ENCODE assay signal across 13 mouse cellular contexts in the genomic region with DNA sequence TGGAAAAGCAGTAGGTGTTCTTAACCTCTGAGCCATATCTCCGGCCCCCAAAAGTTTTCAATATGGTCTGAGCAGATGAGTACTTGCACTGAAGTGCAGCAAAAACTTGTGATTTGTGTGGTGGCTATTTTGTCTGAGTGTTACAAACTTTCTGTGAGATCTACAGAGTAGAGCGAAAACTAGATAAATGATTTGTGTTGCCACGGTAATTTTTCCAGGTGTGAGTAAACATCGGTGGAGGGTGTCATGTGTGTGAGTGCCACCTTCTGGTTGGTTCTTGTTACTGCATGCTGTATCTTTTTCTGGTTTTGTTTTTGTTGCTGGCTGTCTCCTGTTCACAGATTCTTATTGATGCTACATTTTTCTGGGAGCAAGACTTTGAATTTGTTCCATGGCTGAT. TPM values are rescaled to one million over a fixed set of nuclear protein-coding genes. Genes with fewer than 3 reads are reported as not detected.
DNase-seq lines count a peak whose midpoint lies in the region; ATAC-seq and TF ChIP-seq lines count a peak whose summit lies in the region.
"Had no signal": no experiment of that assay in that cellular context is flagged by ENCODE, and none has a peak within 500 bp of the region (broad histone marks: within the 10 kb centered on the region; RNA-seq: fewer than 3 reads in every experiment).

No protein-coding gene starts in this region.

- DNase-seq in forebrain, postnatal 0 days: no peak
- no peak for DNase-seq in liver, postnatal 0 days
- DNase-seq in liver (no peak), adipocyte (ENCODE audit: low spot score) (peak; percentile 35)
- DNase-seq in left cerebral cortex, postnatal 36 days (ENCODE audit: low spot score in 2 of 2): no peak
- no peak for DNase-seq in urinary bladder, postnatal 25 days (ENCODE audit: low spot score)

- intact Hi-C loops in left cerebral cortex, postnatal 36 days (cut with DNase I): no loop called here

- H3K9me3 ChIP-seq in forebrain, postnatal 0 days (ENCODE audit: low read length): no peaks in the 10 kb centered on the region
- no peaks in the 10 kb centered on the region for H3K9me3 ChIP-seq in forebrain, embryonic 16.5 days (ENCODE audit: control insufficient read depth, low read length)
- no peaks in the 10 kb centered on the region for H3K9me3 ChIP-seq in liver, postnatal 0 days (ENCODE audit: low read length)
- H3K9me3 ChIP-seq: midbrain, embryonic 15.5 days had no signal

- H3K4me1 ChIP-seq in forebrain, postnatal 0 days (ENCODE audit: insufficient read depth): no peaks in the 10 kb centered on the region
- H3K4me1 ChIP-seq in forebrain, embryonic 16.5 days (replicated peaks; ENCODE audit: control insufficient read depth, insufficient read depth, low read length): no peaks in the 10 kb centered on the region
- H3K4me1 ChIP-seq in liver, postnatal 0 days (ENCODE audit: insufficient read depth): no peaks in the 10 kb centered on the region
- H3K4me1 ChIP-seq: midbrain, embryonic 15.5 days had no signal

- no peak overlapping the region for H3K4me3 ChIP-seq in forebrain, postnatal 0 days (ENCODE audit: low read depth, low read length)
- no peak overlapping the region for H3K4me3 ChIP-seq in forebrain, embryonic 16.5 days (replicated peaks; ENCODE audit: low read length)
- H3K4me3 ChIP-seq in liver, postnatal 0 days (ENCODE audit: low read depth, low read length): no peak overlapping the region
- H3K4me3 ChIP-seq: midbrain, embryonic 15.5 days had no signal

- H3K36me3 ChIP-seq in forebrain, postnatal 0 days (ENCODE audit: insufficient read depth): no peaks in the 10 kb centered on the region
- H3K36me3 ChIP-seq in forebrain, embryonic 16.5 days (ENCODE audit: control insufficient read depth, insufficient read depth): no peaks in the 10 kb centered on the region
- H3K36me3 ChIP-seq in liver, postnatal 0 days (replicated peaks; ENCODE audit: insufficient read depth, low read length): no peaks in the 10 kb centered on the region
- H3K36me3 ChIP-seq: midbrain, embryonic 15.5 days had no signal

- WGBS in forebrain, postnatal 0 days: 54% methylated on average over 4 of the region's 4 CpGs
- 42% methylated on average over 4 of the region's 4 CpGs for WGBS in forebrain, embryonic 16.5 days
- WGBS in liver, postnatal 0 days (ENCODE audit: insufficient replicate concordance): 29% methylated on average over 4 of the region's 4 CpGs

- no peak for ATAC-seq in forebrain, postnatal 0 days
- ATAC-seq in forebrain, embryonic 16.5 days: no peak
- ATAC-seq in liver, postnatal 0 days: no peak
- ATAC-seq in megakaryocyte-erythroid progenitor cell, adult 5-6 weeks (replicated peaks; ENCODE audit: low FRiP score, low TSS enrichment, poor library complexity, severe bottlenecking): 0 out of 2 replicates have a peak, but pooled peaks have one; percentile 63
- ATAC-seq: midbrain, embryonic 15.5 days had no signal

- TF ChIP-seq EP300 in liver, postnatal 0 days (IDR thresholded peaks at IDR 0.05; ENCODE audit: low read depth): no peak

- H3K27me3 ChIP-seq in forebrain, postnatal 0 days (ENCODE audit: insufficient read depth, low read length): no peaks in the 10 kb centered on the region
- H3K27me3 ChIP-seq in forebrain, embryonic 16.5 days (replicated peaks; ENCODE audit: control insufficient read depth, insufficient read depth, low read length): no peaks in the 10 kb centered on the region
- H3K27me3 ChIP-seq in liver, postnatal 0 days (ENCODE audit: insufficient read depth, low read length): no peaks in the 10 kb centered on the region
- H3K27me3 ChIP-seq: midbrain, embryonic 15.5 days had no signal

- no peak overlapping the region for H3K9ac ChIP-seq in forebrain, postnatal 0 days
- H3K9ac ChIP-seq in forebrain, embryonic 16.5 days (replicated peaks; ENCODE audit: low read depth, low read length): no peak overlapping the region
- no peak overlapping the region for H3K9ac ChIP-seq in liver, postnatal 0 days (replicated peaks)
- H3K9ac ChIP-seq: midbrain, embryonic 15.5 days had no signal

- peak; percentile 22 for TF ChIP-seq CTCF in forebrain, postnatal 0 days (IDR thresholded peaks at IDR 0.05; ENCODE audit: low read depth)
- peak; percentile 77 for TF ChIP-seq CTCF in liver, postnatal 0 days (IDR thresholded peaks at IDR 0.05; ENCODE audit: low read depth)

- H3K4me2 ChIP-seq in forebrain, postnatal 0 days (ENCODE audit: low read depth): no peak overlapping the region
- H3K4me2 ChIP-seq in forebrain, embryonic 16.5 days (ENCODE audit: low read length): no peak overlapping the region
- H3K4me2 ChIP-seq in liver, postnatal 0 days (ENCODE audit: low read depth, low read length): no peak overlapping the region
- H3K4me2 ChIP-seq: midbrain, embryonic 15.5 days had no signal

- no peak overlapping the region for H3K27ac ChIP-seq in forebrain, postnatal 0 days (ENCODE audit: low read depth, low read length)
- no peak overlapping the region for H3K27ac ChIP-seq in forebrain, embryonic 16.5 days (ENCODE audit: low read length)
- H3K27ac ChIP-seq in liver, postnatal 0 days (ENCODE audit: low read depth): no peak overlapping the region
- H3K27ac ChIP-seq: midbrain, embryonic 15.5 days had no signal

RNA-seq across cellular contexts. Expression of a gene that starts 15.4 kb away (rescaled TPM):
- total RNA-seq in forebrain, postnatal 0 days (2014; rRNA removed): not detected in 2 replicates
- polyA plus RNA-seq in forebrain, postnatal 0 days (2015; fragmentation: Nextera tagmentation; extraction: Ambion mirVana): not detected in 2 replicates
- polyA plus RNA-seq in forebrain, embryonic 16.5 days (2015; fragmentation: Nextera tagmentation; extraction: Ambion mirVana): not detected in 2 replicates
- polyA plus RNA-seq in liver, postnatal 0 days (2015; fragmentation: Nextera tagmentation; extraction: Ambion mirVana): not detected in 2 replicates
- not detected in 2 replicates for total RNA-seq in megakaryocyte-erythroid progenitor cell, adult 5-6 weeks (2014; fragmentation: Nextera tagmentation)
- total RNA-seq in megakaryocyte-erythroid progenitor cell, adult 5-6 weeks (2017): not detected in 2 replicates
- total RNA-seq in left cerebral cortex, postnatal 36 days (2021): not detected
- polyA plus RNA-seq: cortical plate, adult 2 months; frontal cortex, adult 2 months; heart, embryonic 14.5 days; kidney, embryonic 16.5 days; midbrain, embryonic 15.5 days had no signal
